Mouse (Mus musculus): ENCODE measurements at regions not wholly inside any gene's neighbourhood (a gene's known extent, or its start where the extent isn't known, plus 50 kb on each side); places are given as distances from the start of the nearest gene placed in this dataset.

DNA sequence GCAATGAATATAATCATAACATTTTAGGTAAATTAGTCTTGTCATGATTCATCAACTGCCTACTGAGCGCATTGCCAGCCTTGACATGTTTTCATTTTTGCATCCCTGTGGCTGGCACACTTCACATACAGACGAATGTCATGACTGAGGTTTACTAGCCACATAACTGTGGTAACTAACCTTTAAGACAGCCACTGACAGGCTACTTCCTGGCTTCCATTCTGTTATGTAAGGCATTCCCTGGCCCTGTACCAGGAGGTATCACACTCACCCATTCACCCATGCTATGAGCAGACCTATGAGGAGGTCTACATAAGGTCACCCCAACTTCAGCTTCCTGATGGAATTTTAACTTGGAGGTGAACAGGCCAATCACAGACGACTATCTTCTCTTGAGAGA is 212.8 kb downstream of the Gm12728 start:
- H3K36me3 ChIP-seq (ENCODE audit: control insufficient read depth in 1 of 2, insufficient read depth in 2 of 2, low read length in 2 of 2), result no peaks in the 10 kb centered on the region
- H3K79me2 ChIP-seq (ENCODE audit: control insufficient read depth, insufficient read depth, low read length, poor library complexity), result no peaks in the 10 kb centered on the region
- no peak overlapping the region for H3K27ac ChIP-seq (ENCODE audit: control insufficient read depth, low read depth, low read length)
- DNase-seq (ENCODE audit: low read depth, low spot score), result no peak
- H3K27me3 ChIP-seq (ENCODE audit: control insufficient read depth in 1 of 2, insufficient read depth in 2 of 2, low read length in 2 of 2), result no peaks in the 10 kb centered on the region
- H3K4me3 ChIP-seq (ENCODE audit: control insufficient read depth in 1 of 2, insufficient read depth in 1 of 2, low read depth in 2 of 2, low read length in 2 of 2), result no peak overlapping the region
- no peaks in the 10 kb centered on the region for H3K4me1 ChIP-seq (ENCODE audit: control insufficient read depth in 1 of 2, insufficient read depth in 2 of 2, low read length in 2 of 2)
- no peaks in the 10 kb centered on the region for H3K9me3 ChIP-seq (replicated peaks; ENCODE audit: insufficient read depth, low read length)
- TF ChIP-seq ZKSCAN1 (IDR thresholded peaks at IDR 0.05; ENCODE audit: low read depth, low read length), result no peak
- TF ChIP-seq E2F4 (IDR thresholded peaks at IDR 0.05; ENCODE audit: borderline replicate concordance, low read depth, low read length), result no peak
- no peak for TF ChIP-seq POLR2A (IDR thresholded peaks at IDR 0.05; ENCODE audit: control insufficient read depth in 1 of 2, insufficient read depth in 1 of 2, low read depth in 1 of 2, low read length in 2 of 2, poor library complexity in 1 of 2)
- no peak for TF ChIP-seq MEF2A (IDR thresholded peaks at IDR 0.05; ENCODE audit: extremely low read depth, insufficient replicate concordance, low read depth, low read length, poor library complexity, severe bottlenecking)
- TF ChIP-seq POLR2AphosphoS5 (IDR thresholded peaks at IDR 0.05; ENCODE audit: borderline replicate concordance, low read depth, low read length), result no peak
- TF ChIP-seq TBP (IDR thresholded peaks at IDR 0.05; ENCODE audit: low read depth, low read length), result no peak
- TF ChIP-seq TCF12 (IDR thresholded peaks at IDR 0.05; ENCODE audit: low read depth, low read length), result no peak
- no peak for TF ChIP-seq CTCF (IDR thresholded peaks at IDR 0.05 in 2 of 3, conservative IDR thresholded peaks at IDR 0.05 in 1 of 3; ENCODE audit: control insufficient read depth in 1 of 3, insufficient read depth in 1 of 3, low read depth in 2 of 3, low read length in 3 of 3, poor library complexity in 1 of 3, severe bottlenecking in 1 of 3)
- TF ChIP-seq ETS1 (IDR thresholded peaks at IDR 0.05; ENCODE audit: low read depth, low read length), result no peak
- no peak for TF ChIP-seq USF2 (IDR thresholded peaks at IDR 0.05; ENCODE audit: borderline replicate concordance in 1 of 2, insufficient read depth in 1 of 2, low read depth in 1 of 2, low read length in 2 of 2)
- no peak for TF ChIP-seq HCFC1 (IDR thresholded peaks at IDR 0.05; ENCODE audit: low read depth, low read length)
- TF ChIP-seq MAFK (IDR thresholded peaks at IDR 0.05; ENCODE audit: borderline replicate concordance, low read depth, low read length), result no peak
- no peak for TF ChIP-seq ZNF384 (IDR thresholded peaks at IDR 0.05; ENCODE audit: low read depth, low read length)
- no peak for TF ChIP-seq SIN3A (IDR thresholded peaks at IDR 0.05; ENCODE audit: low read length)
- no peak for TF ChIP-seq BHLHE40 (IDR thresholded peaks at IDR 0.05; ENCODE audit: borderline replicate concordance, low read depth, low read length)
- no peak for TF ChIP-seq GATA1 (IDR thresholded peaks at IDR 0.05; ENCODE audit: low read depth, low read length)
- no peak for TF ChIP-seq RAD21 (IDR thresholded peaks at IDR 0.05; ENCODE audit: low read depth, low read length)
- TF ChIP-seq ELF1 (IDR thresholded peaks at IDR 0.05; ENCODE audit: low read depth, low read length), result no peak
- TF ChIP-seq MYB (IDR thresholded peaks at IDR 0.05; ENCODE audit: low read depth, low read length), result no peak
- H3K9ac ChIP-seq (ENCODE audit: control insufficient read depth, low read depth, low read length, poor library complexity, severe bottlenecking), result no peak overlapping the region

DNA sequence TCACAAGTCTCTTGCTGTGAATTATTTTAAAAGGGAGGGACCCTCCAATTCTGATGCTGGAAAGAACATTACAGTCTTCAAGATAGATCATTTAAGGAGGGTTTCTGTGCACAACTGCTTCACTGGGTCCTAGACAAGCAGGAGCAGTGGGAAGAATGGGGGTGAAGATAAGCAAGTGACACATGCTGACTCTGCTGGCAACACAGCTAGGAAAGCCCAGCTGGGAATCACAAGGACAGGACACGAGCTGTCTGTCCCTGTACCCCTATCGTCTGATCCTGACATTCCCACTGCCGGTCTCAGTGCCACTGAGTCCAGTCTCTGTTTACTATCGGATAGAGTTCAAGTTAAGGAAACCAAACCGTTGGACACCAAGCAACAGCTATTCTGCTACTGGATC is 216.3 kb downstream of the Gm12728 start:
- TF ChIP-seq USF1 (IDR thresholded peaks at IDR 0.05; ENCODE audit: low read depth, low read length), result no peak
- no peak for TF ChIP-seq GABPA (IDR thresholded peaks at IDR 0.05; ENCODE audit: low read depth, low read length)
- no peak for TF ChIP-seq HCFC1 (IDR thresholded peaks at IDR 0.05; ENCODE audit: low read depth, low read length)
- TF ChIP-seq MEF2A (IDR thresholded peaks at IDR 0.05; ENCODE audit: extremely low read depth, insufficient replicate concordance, low read depth, low read length, poor library complexity, severe bottlenecking), result no peak
- no peak for TF ChIP-seq POLR2A (IDR thresholded peaks at IDR 0.05; ENCODE audit: control insufficient read depth in 1 of 2, insufficient read depth in 1 of 2, low read depth in 1 of 2, low read length in 2 of 2, poor library complexity in 1 of 2)
- no peak for TF ChIP-seq CTCF (IDR thresholded peaks at IDR 0.05 in 2 of 3, conservative IDR thresholded peaks at IDR 0.05 in 1 of 3; ENCODE audit: control insufficient read depth in 1 of 3, insufficient read depth in 1 of 3, low read depth in 2 of 3, low read length in 3 of 3, poor library complexity in 1 of 3, severe bottlenecking in 1 of 3)
- no peak for TF ChIP-seq E2F4 (IDR thresholded peaks at IDR 0.05; ENCODE audit: borderline replicate concordance, low read depth, low read length)
- TF ChIP-seq GATA1 (IDR thresholded peaks at IDR 0.05; ENCODE audit: low read depth, low read length), result no peak
- no peak for TF ChIP-seq UBTF (IDR thresholded peaks at IDR 0.05; ENCODE audit: borderline replicate concordance, insufficient read depth, low read depth, low read length)
- no peak for TF ChIP-seq ZNF384 (IDR thresholded peaks at IDR 0.05; ENCODE audit: low read depth, low read length)
- TF ChIP-seq CHD2 (IDR thresholded peaks at IDR 0.05; ENCODE audit: low read length), result no peak
- TF ChIP-seq KAT2A (conservative IDR thresholded peaks at IDR 0.05; ENCODE audit: low read depth, low read length), result no peak
- H3K4me1 ChIP-seq (ENCODE audit: control insufficient read depth in 1 of 2, insufficient read depth in 2 of 2, low read length in 2 of 2), result no peaks in the 10 kb centered on the region
- H3K9ac ChIP-seq (ENCODE audit: control insufficient read depth, low read depth, low read length, poor library complexity, severe bottlenecking), result no peak overlapping the region
- H3K9me3 ChIP-seq (replicated peaks; ENCODE audit: insufficient read depth, low read length), result no peaks in the 10 kb centered on the region
- no peaks in the 10 kb centered on the region for H3K79me2 ChIP-seq (ENCODE audit: control insufficient read depth, insufficient read depth, low read length, poor library complexity)
- H3K4me3 ChIP-seq (ENCODE audit: control insufficient read depth in 1 of 2, insufficient read depth in 1 of 2, low read depth in 2 of 2, low read length in 2 of 2), result no peak overlapping the region
- no peaks in the 10 kb centered on the region for H3K27me3 ChIP-seq (ENCODE audit: control insufficient read depth in 1 of 2, insufficient read depth in 2 of 2, low read length in 2 of 2)
- no peak overlapping the region for H3K27ac ChIP-seq (ENCODE audit: control insufficient read depth, low read depth, low read length)
- no peaks in the 10 kb centered on the region for H3K36me3 ChIP-seq (ENCODE audit: control insufficient read depth in 1 of 2, insufficient read depth in 2 of 2, low read length in 2 of 2)
- no peak for DNase-seq (ENCODE audit: low read depth, low spot score)
